ENCODE assay signal across 8 mouse cellular contexts in the genomic region with DNA sequence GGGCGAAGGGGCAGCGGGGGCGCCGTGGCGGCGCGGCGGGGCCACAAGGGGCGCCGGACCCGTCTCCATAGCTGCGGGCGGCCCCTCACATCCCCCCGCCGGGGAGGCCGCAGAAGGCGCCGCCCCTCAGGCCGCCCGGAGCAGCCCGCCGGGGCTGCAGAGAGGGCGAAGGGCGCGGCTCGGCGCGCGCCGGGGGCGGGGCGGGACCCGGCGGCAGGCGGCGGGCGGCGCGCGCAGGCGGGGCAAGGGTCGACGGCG. TPM values are rescaled to one million over a fixed set of nuclear protein-coding genes. Genes with fewer than 3 reads are reported as not detected.
A peak's percentile ranks its signal among the peaks of the same experiment; 100 is the strongest.
DNase-seq lines count a peak whose midpoint lies in the region; ATAC-seq and TF ChIP-seq lines count a peak whose summit lies in the region.

Tbc1d10b (minus strand) TSS at position 174 of the 258 bp plus-strand sequence.

- H3K36me3 ChIP-seq in heart, adult 2 months (ENCODE audit: control insufficient read depth, insufficient read depth, low read length): no peaks in the 10 kb centered on the region
- H3K36me3 ChIP-seq in forebrain, postnatal 0 days (ENCODE audit: insufficient read depth): peaks cover 6% of the 10 kb centered on the region; the same call in 1 of the 2 replicates
- H3K36me3 ChIP-seq in hindbrain, embryonic 15.5 days: peaks cover 8% of the 10 kb centered on the region
- peaks cover 10% of the 10 kb centered on the region for H3K36me3 ChIP-seq in liver, postnatal 0 days (replicated peaks; ENCODE audit: insufficient read depth, low read length)

- peak within 1 kb of the TSS; percentile 85 for H3K27ac ChIP-seq in heart, adult 2 months
- H3K27ac ChIP-seq in forebrain, postnatal 0 days (ENCODE audit: low read depth, low read length): peak within 1 kb of the TSS; percentile 76
- peak within 1 kb of the TSS; percentile 85 for H3K27ac ChIP-seq in hindbrain, embryonic 15.5 days (replicated peaks)
- peak within 1 kb of the TSS; percentile 84 for H3K27ac ChIP-seq in liver, postnatal 0 days (ENCODE audit: low read depth)

- TF ChIP-seq CTCF in heart, adult 2 months (IDR thresholded peaks at IDR 0.05): peak; percentile 26
- TF ChIP-seq CTCF in Patski (IDR thresholded peaks at IDR 0.05): no peak
- TF ChIP-seq CTCF in forebrain, postnatal 0 days (IDR thresholded peaks at IDR 0.05; ENCODE audit: low read depth): no peak
- TF ChIP-seq CTCF in liver, postnatal 0 days (IDR thresholded peaks at IDR 0.05; ENCODE audit: low read depth): no peak

- H3K4me3 ChIP-seq in heart, adult 2 months: peak within 1 kb of the TSS; percentile 78
- H3K4me3 ChIP-seq in forebrain, postnatal 0 days (ENCODE audit: low read depth, low read length): peak within 1 kb of the TSS; percentile 92
- H3K4me3 ChIP-seq in hindbrain, embryonic 15.5 days: peak within 1 kb of the TSS; percentile 99
- peak within 1 kb of the TSS; percentile 67 for H3K4me3 ChIP-seq in liver, postnatal 0 days (ENCODE audit: low read depth, low read length)

- intact Hi-C loops in heart, adult 2 months (cut with DNase I): loop anchor here (1.0 to 10.0 kb wide), 2 partner anchors 12 to 623 kb away; partner anchors contain the start of genes Apobr, Cd2bp2 and Cln3

- DNase-seq in heart, adult 2 months: no peak
- DNase-seq in heart, adult 9 months (ENCODE audit: low spot score in 2 of 2): no peak
- DNase-seq in Patski (ENCODE audit: low read depth, low spot score): no peak
- DNase-seq in forebrain, postnatal 0 days: no peak
- DNase-seq in liver, postnatal 0 days: no peak
- no peak for DNase-seq in c-Kit-positive CD71-positive TER-119-positive erythroid progenitor cells, embryonic 14.5 days (ENCODE audit: low spot score)
- DNase-seq in lung, postnatal 36 days: no peak

- peak within 1 kb of the TSS; percentile 98 for H3K4me2 ChIP-seq in forebrain, postnatal 0 days (ENCODE audit: low read depth)
- peak within 1 kb of the TSS; percentile 98 for H3K4me2 ChIP-seq in hindbrain, embryonic 15.5 days
- H3K4me2 ChIP-seq in liver, postnatal 0 days (ENCODE audit: low read depth, low read length): peak within 1 kb of the TSS; percentile 79

- no peaks in the 10 kb centered on the region for H3K9me3 ChIP-seq in forebrain, postnatal 0 days (ENCODE audit: low read length)
- H3K9me3 ChIP-seq in hindbrain, embryonic 15.5 days: no peaks in the 10 kb centered on the region
- H3K9me3 ChIP-seq in liver, postnatal 0 days (ENCODE audit: low read length): no peaks in the 10 kb centered on the region

- WGBS in heart, adult 2 months: under 1% methylated on average over 20 of the region's 44 CpGs
- under 1% methylated on average over 18 of the region's 44 CpGs for WGBS in forebrain, postnatal 0 days
- WGBS in hindbrain, embryonic 15.5 days: 0% methylated on average over 24 of the region's 44 CpGs
- WGBS in liver, postnatal 0 days (ENCODE audit: insufficient replicate concordance): 0% methylated on average over 16 of the region's 44 CpGs

- peaks cover 2% of the 10 kb centered on the region; the same call in 1 of the 2 replicates for H3K4me1 ChIP-seq in heart, adult 2 months (ENCODE audit: control insufficient read depth, insufficient read depth, low read length)
- peaks cover 15% of the 10 kb centered on the region for H3K4me1 ChIP-seq in forebrain, postnatal 0 days (ENCODE audit: insufficient read depth)
- peaks cover 34% of the 10 kb centered on the region for H3K4me1 ChIP-seq in hindbrain, embryonic 15.5 days (replicated peaks)
- H3K4me1 ChIP-seq in liver, postnatal 0 days (ENCODE audit: insufficient read depth): peaks cover 32% of the 10 kb centered on the region

- POLR2A ChIA-PET in Patski (lab: Charles Lee): no interaction called here

- in situ Hi-C loops in Patski (cut with MboI; ENCODE audit: low pct_unique_long_range_greater_than_20kb): no loop called here

- TF ChIP-seq POLR2A in heart, adult 2 months (IDR thresholded peaks at IDR 0.05; ENCODE audit: insufficient read depth, low read depth, low read length): no peak

- ATAC-seq in Patski: peak; percentile 25
- ATAC-seq in forebrain, postnatal 0 days: peak; percentile 1; the same call in 1 of the 2 replicates
- ATAC-seq in hindbrain, embryonic 15.5 days (ENCODE audit: low FRiP score, low read depth): peak; percentile 7
- peak; percentile 40 for ATAC-seq in liver, postnatal 0 days

- no peak for TF ChIP-seq EP300 in heart, adult 2 months (IDR thresholded peaks at IDR 0.05; ENCODE audit: insufficient read depth, low read depth, low read length)
- TF ChIP-seq EP300 in liver, postnatal 0 days (IDR thresholded peaks at IDR 0.05; ENCODE audit: low read depth): no peak

- peaks cover 3% of the 10 kb centered on the region for H3K79me2 ChIP-seq in heart, adult 2 months (replicated peaks; ENCODE audit: control insufficient read depth, insufficient read depth, low read length)

- H3K27me3 ChIP-seq in heart, adult 2 months (ENCODE audit: control insufficient read depth, insufficient read depth, low read length): no peaks in the 10 kb centered on the region
- no peaks in the 10 kb centered on the region for H3K27me3 ChIP-seq in Patski
- H3K27me3 ChIP-seq in forebrain, postnatal 0 days (ENCODE audit: insufficient read depth, low read length): no peaks in the 10 kb centered on the region
- no peaks in the 10 kb centered on the region for H3K27me3 ChIP-seq in hindbrain, embryonic 15.5 days
- no peaks in the 10 kb centered on the region for H3K27me3 ChIP-seq in liver, postnatal 0 days (ENCODE audit: insufficient read depth, low read length)

- CTCF ChIA-PET in Patski (lab: Charles Lee): no interaction called here

- peak within 1 kb of the TSS; percentile 90 for H3K9ac ChIP-seq in heart, adult 2 months (ENCODE audit: low read depth, low read length)
- H3K9ac ChIP-seq in forebrain, postnatal 0 days: peak within 1 kb of the TSS; percentile 72
- H3K9ac ChIP-seq in hindbrain, embryonic 15.5 days: peak within 1 kb of the TSS; percentile 95
- H3K9ac ChIP-seq in liver, postnatal 0 days (replicated peaks): peak within 1 kb of the TSS; percentile 91

RNA-seq across cellular contexts. Expression of gene Tbc1d10b, which starts in this region (rescaled TPM):
- total RNA-seq in heart, adult 2 months (2021): 10 to 100 TPM; 20.5 to 22.0 TPM
- polyA plus RNA-seq in heart, adult 2 months (2012; rRNA removed): 13.6 and 17.4 TPM in 2 replicates
- polyA plus RNA-seq in Patski (2021): 51.7 TPM
- 63.8 and 68.7 TPM in 2 replicates for total RNA-seq in forebrain, postnatal 0 days (2014; rRNA removed)
- 18.1 and 24.8 TPM in 2 replicates for polyA plus RNA-seq in forebrain, postnatal 0 days (2015; fragmentation: Nextera tagmentation; extraction: Ambion mirVana)
- 37.2 and 38.8 TPM in 2 replicates for polyA plus RNA-seq in hindbrain, embryonic 15.5 days (2015; fragmentation: Nextera tagmentation; extraction: Ambion mirVana)
- polyA plus RNA-seq in liver, postnatal 0 days (2015; fragmentation: Nextera tagmentation; extraction: Ambion mirVana): 8.3 and 8.6 TPM in 2 replicates
